Mouse (Mus musculus) megakaryocyte progenitor cell, adult 5-6 weeks (primary cell): ENCODE data around the gene Tcap. TPM values are rescaled to one million over a fixed set of nuclear protein-coding genes. Genes with fewer than 3 reads are reported as not detected.

Experiments
- ATAC-seq: replicated peaks from 2 replicates; pipeline ENCODE4 v1.8.0; 2016; ENCODE audit warnings: mild to moderate bottlenecking, moderate TSS enrichment, inconsistent platforms; ENCODE audit not compliant: poor library complexity
- total RNA-seq, 2 experiments: library from RNA; stranded (forward) in 1 of 2; stranded (reverse) in 1 of 2; fragments of 157-497, 149-512 nt in 1 of 2; fragments of 200-1000 nt in 1 of 2; gene quantifications; 2 replicates each; pipeline versions ENCODE4 v1.2.3 to v1.2.4; 2015 to 2017

Gene Tcap
- total RNA-seq, 2 experiments from 2014 or later, result not detected

- ATAC-seq, result no peak
Measured at GRCm38 (mm10) chr11:98354445-98354844, 29.2 kb upstream of the Tcap start.

GRCm38 (mm10) chr11:98355732-98356299 lies 27.8 kb upstream of the Tcap start:
- peak; percentile 73 for ATAC-seq

GRCm38 (mm10) chr11:98356625-98357394 lies 26.8 kb upstream of the Tcap start:
- no peak for ATAC-seq

- ATAC-seq, result no peak; the same call in 1 of the 2 replicates
Measured at GRCm38 (mm10) chr11:98357396-98358160, 26.0 kb upstream of the Tcap start.

GRCm38 (mm10) chr11:98358161-98359083 lies 25.2 kb upstream of the Tcap start, which contains the start of gene Stard3:
Gene Stard3 (plus strand): TSS chr11:98358368.
- peak; percentile 72 for ATAC-seq

GRCm38 (mm10) chr11:98360866-98361521 lies 22.6 kb upstream of the Tcap start:
- ATAC-seq, result peak; percentile 50

- no peak for ATAC-seq
Measured at GRCm38 (mm10) chr11:98363817-98364216, 19.8 kb upstream of the Tcap start.

GRCm38 (mm10) chr11:98364410-98364809 lies 19.2 kb upstream of the Tcap start:
- no peak for ATAC-seq

- peak; percentile 80 for ATAC-seq
Measured at GRCm38 (mm10) chr11:98366290-98366689, 17.3 kb upstream of the Tcap start.

GRCm38 (mm10) chr11:98367171-98367862 lies 16.3 kb upstream of the Tcap start:
- ATAC-seq, result no peak

- ATAC-seq, result no peak
Measured at GRCm38 (mm10) chr11:98367863-98368186, 15.8 kb upstream of the Tcap start.

- ATAC-seq, result no peak
Measured at GRCm38 (mm10) chr11:98369337-98369736, 14.3 kb upstream of the Tcap start.

GRCm38 (mm10) chr11:98370588-98370987 lies 13.0 kb upstream of the Tcap start:
- no peak for ATAC-seq

GRCm38 (mm10) chr11:98371556-98372240 lies 11.9 kb upstream of the Tcap start:
- no peak for ATAC-seq

GRCm38 (mm10) chr11:98372406-98372805 lies 11.2 kb upstream of the Tcap start:
- ATAC-seq, result peak; percentile 68

- no peak for ATAC-seq
Measured at GRCm38 (mm10) chr11:98373244-98373643, 10.4 kb upstream of the Tcap start.

- no peak for ATAC-seq
Measured at GRCm38 (mm10) chr11:98374266-98374665, 9.3 kb upstream of the Tcap start.

- ATAC-seq, result no peak
Measured at GRCm38 (mm10) chr11:98376756-98377155, 6.9 kb upstream of the Tcap start.

GRCm38 (mm10) chr11:98377787-98378186 lies 5.8 kb upstream of the Tcap start:
- ATAC-seq, result no peak
